Comparison of ENCODE assay signal across 8 mouse cellular contexts in the genomic region with DNA sequence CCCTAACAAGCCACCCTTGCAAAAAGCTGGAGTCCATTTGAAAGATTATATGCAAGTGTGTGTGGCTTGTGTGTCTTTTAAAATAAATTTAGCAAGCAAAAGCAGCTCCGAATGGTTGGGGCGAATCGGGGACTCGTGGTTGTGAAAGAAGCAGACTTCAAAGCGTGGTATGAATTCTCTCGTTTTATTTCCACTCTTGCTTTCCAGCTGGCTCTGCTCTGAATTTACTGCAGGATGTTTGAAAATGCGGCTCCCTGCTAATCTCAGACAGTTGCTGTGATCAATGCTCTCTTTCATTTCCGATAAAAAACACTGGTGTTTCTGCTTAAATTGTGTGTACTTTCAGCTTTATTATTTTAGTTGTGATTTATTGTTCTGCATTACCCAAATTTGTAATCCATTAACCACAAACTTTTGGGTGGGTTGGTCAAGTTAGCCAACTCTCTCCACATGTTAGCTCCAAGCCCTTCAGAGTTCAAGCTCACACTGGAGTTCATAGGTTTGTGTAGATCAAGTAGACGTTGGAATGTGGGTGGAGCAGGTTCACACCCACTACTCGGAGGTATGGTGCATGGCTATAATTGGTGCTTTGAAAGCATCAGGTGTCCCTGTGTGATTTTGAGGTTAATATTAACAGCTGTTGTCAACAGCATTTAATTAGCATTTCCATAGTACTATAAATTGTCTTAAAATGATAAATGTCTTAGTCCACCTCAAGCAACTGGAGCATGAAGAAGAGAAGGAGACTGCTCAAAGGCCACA.
DNase-seq lines count a peak whose midpoint lies in the region; ATAC-seq and TF ChIP-seq lines count a peak whose summit lies in the region.

No protein-coding gene starts in this region.

- H3K9ac ChIP-seq in intestine, postnatal 0 days (ENCODE audit: low read depth, low read length) = no peak overlapping the region

- H3K4me2 ChIP-seq in intestine, postnatal 0 days (replicated peaks; ENCODE audit: low read depth) = peak overlapping the region; percentile 3

- H3K4me3 ChIP-seq in intestine, postnatal 0 days (ENCODE audit: low read depth, low read length) = no peak overlapping the region

- 16% methylated on average over 10 of the region's 10 CpGs for WGBS in intestine, postnatal 0 days

- peaks cover 13% of the 10 kb centered on the region for H3K4me1 ChIP-seq in intestine, postnatal 0 days (replicated peaks; ENCODE audit: control insufficient read depth, insufficient read depth, low read length)

- no peak overlapping the region for H3K27ac ChIP-seq in intestine, postnatal 0 days (ENCODE audit: low read depth, low read length)

- no peaks in the 10 kb centered on the region for H3K9me3 ChIP-seq in intestine, postnatal 0 days (ENCODE audit: control insufficient read depth)

- TF ChIP-seq CTCF in intestine, postnatal 0 days (IDR thresholded peaks at IDR 0.05; ENCODE audit: low read depth) = no peak

- no peaks in the 10 kb centered on the region for H3K27me3 ChIP-seq in intestine, postnatal 0 days (replicated peaks; ENCODE audit: control insufficient read depth, insufficient read depth, low read length)

- DNase-seq in adrenal gland, postnatal 14 days = peak; percentile 40
- no peak for DNase-seq in adrenal gland, adult 8-10 months
- peak; percentile 41 for DNase-seq in ES-CJ7 (ENCODE audit: low read depth, low spot score)
- peak; percentile 66 for DNase-seq in lung, postnatal 25 days (ENCODE audit: low spot score)
- DNase-seq in spleen, adult 12 weeks (ENCODE audit: low spot score) = no peak
- no peak for DNase-seq in thymus, postnatal 25 days
- DNase-seq in adrenal gland, postnatal 25 days = no peak

- ATAC-seq in intestine, postnatal 0 days = peak; percentile 76

- H3K36me3 ChIP-seq in intestine, postnatal 0 days (ENCODE audit: control insufficient read depth, insufficient read depth) = no peaks in the 10 kb centered on the region

Comparison
In these comparisons a context has a peak if more than half of its experiments do, and no peak if none do; other contexts are left out.
1. DNase-seq: peak in adrenal gland, postnatal 14 days (single experiment), ES-CJ7 (single experiment) and lung, postnatal 25 days (single experiment); none in adrenal gland, adult 8-10 months (single experiment), spleen, adult 12 weeks (single experiment), thymus, postnatal 25 days (single experiment) and adrenal gland, postnatal 25 days (single experiment).